ENCODE assay signal across 8 mouse cellular contexts in the genomic region with DNA sequence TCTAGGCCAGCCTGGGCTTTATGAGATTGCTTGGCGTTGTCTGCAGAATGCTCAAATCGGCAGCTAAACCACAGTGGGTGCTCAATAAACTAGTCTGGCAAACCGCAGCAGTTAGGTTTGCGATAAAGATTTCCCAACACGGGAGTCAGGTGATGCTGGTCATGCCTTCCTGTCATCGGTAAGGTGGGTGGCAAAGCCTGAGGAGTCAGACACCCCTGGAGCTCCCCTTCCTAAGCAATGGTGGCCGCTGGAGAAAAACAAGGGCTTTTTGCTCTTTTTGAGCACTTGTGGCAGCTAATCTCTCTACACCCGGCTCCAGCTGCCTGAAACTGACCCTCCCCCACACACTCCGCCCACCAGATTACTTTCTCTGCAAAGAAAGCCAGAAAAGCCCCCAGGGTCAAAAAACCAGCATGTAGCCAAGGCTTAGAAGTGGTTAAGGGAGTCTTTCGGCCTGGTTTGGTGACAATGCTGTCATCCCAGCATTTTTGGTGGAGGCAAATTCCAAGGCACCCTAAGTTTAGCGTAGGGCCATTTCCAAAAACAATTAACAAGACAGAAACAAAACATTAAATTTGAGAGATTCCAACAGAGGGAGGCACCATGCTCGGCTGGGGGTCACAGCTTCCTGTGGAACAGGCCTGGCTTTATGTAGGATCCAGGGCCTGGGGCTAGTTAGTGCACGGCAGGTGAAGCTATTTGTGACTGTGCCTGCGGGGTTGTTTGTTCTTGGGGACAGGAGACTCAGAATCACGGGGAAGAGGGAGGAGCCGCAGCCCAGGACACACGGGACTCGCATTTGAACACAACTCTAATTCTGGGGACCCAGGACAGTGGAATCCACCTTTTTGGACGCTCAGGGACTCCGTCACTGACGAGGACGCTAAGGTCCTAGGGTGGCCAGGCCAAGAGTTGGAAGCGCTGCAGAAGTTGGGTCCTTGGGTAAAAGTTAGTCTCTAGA. TPM values are rescaled to one million over a fixed set of nuclear protein-coding genes. Genes with fewer than 3 reads are reported as not detected.
DNase-seq lines count a peak whose midpoint lies in the region; ATAC-seq and TF ChIP-seq lines count a peak whose summit lies in the region.

No protein-coding gene starts in this region.

- intact Hi-C loops in left cerebral cortex, postnatal 14 days (cut with DNase I), result no loop called here

- H3K27ac ChIP-seq in ES-E14 (ENCODE audit: insufficient read depth, low read depth, low read length, poor library complexity, severe bottlenecking), result peak overlapping the region; percentile 95
- peak overlapping the region; percentile 48; the same call in 1 of the 2 replicates for H3K27ac ChIP-seq in forebrain, postnatal 0 days (ENCODE audit: low read depth, low read length)
- peak overlapping the region; percentile 72 for H3K27ac ChIP-seq in neural tube, embryonic 13.5 days (replicated peaks)

- TF ChIP-seq CTCF in forebrain, postnatal 0 days (IDR thresholded peaks at IDR 0.05; ENCODE audit: low read depth), result no peak

- H3K9me3 ChIP-seq in ES-E14 (ENCODE audit: control insufficient read depth, insufficient read depth, low read depth, low read length), result no peaks in the 10 kb centered on the region
- H3K9me3 ChIP-seq in forebrain, postnatal 0 days (ENCODE audit: low read length), result no peaks in the 10 kb centered on the region
- H3K9me3 ChIP-seq in neural tube, embryonic 13.5 days, result no peaks in the 10 kb centered on the region

- peak overlapping the region; percentile 46 for H3K4me2 ChIP-seq in forebrain, postnatal 0 days (ENCODE audit: low read depth)
- H3K4me2 ChIP-seq in neural tube, embryonic 13.5 days, result peak overlapping the region; percentile 51

- H3K4me1 ChIP-seq in ES-E14 (ENCODE audit: control insufficient read depth in 2 of 2, insufficient read depth in 2 of 2, low read length in 2 of 2, poor library complexity in 1 of 2), result peaks cover 13 to 37% of the 10 kb centered on the region in 2 experiments
- H3K4me1 ChIP-seq in forebrain, postnatal 0 days (ENCODE audit: insufficient read depth), result 0 out of 2 replicates have a peak, but pooled peaks cover 5% of the 10 kb centered on the region
- peaks cover 40% of the 10 kb centered on the region for H3K4me1 ChIP-seq in neural tube, embryonic 13.5 days (replicated peaks)

- peak overlapping the region; percentile 83 for H3K9ac ChIP-seq in ES-E14 (ENCODE audit: insufficient read depth, low read depth, low read length, poor library complexity, severe bottlenecking)
- peak overlapping the region; percentile 25; the same call in 1 of the 2 replicates for H3K9ac ChIP-seq in forebrain, postnatal 0 days
- H3K9ac ChIP-seq in neural tube, embryonic 13.5 days, result peak overlapping the region; percentile 60

- 8% methylated on average over 23 of the region's 23 CpGs for WGBS in forebrain, postnatal 0 days
- 4% methylated on average over 23 of the region's 23 CpGs for WGBS in neural tube, embryonic 13.5 days

- H3K27me3 ChIP-seq in forebrain, postnatal 0 days (ENCODE audit: insufficient read depth, low read length), result no peaks in the 10 kb centered on the region
- no peaks in the 10 kb centered on the region for H3K27me3 ChIP-seq in neural tube, embryonic 13.5 days

- H3K4me3 ChIP-seq in ES-E14 (ENCODE audit: insufficient read depth in 1 of 2, low read depth in 1 of 2, low read length in 2 of 2, poor library complexity in 1 of 2, severe bottlenecking in 1 of 2), result peak overlapping the region; percentile 73 to 80
- H3K4me3 ChIP-seq in forebrain, postnatal 0 days (ENCODE audit: low read depth, low read length), result peak overlapping the region; percentile 18; the same call in 1 of the 2 replicates
- H3K4me3 ChIP-seq in neural tube, embryonic 13.5 days, result peak overlapping the region; percentile 35

- ATAC-seq in forebrain, postnatal 0 days, result no peak
- ATAC-seq in neural tube, embryonic 13.5 days (ENCODE audit: low read depth), result no peak
- ATAC-seq in erythroid progenitor cell, adult 5-6 weeks (replicated peaks; ENCODE audit: low FRiP score, poor library complexity, severe bottlenecking), result no peak

- peaks cover 25% of the 10 kb centered on the region for H3K36me3 ChIP-seq in ES-E14 (ENCODE audit: control insufficient read depth, insufficient read depth, low read length, poor library complexity, severe bottlenecking)
- H3K36me3 ChIP-seq in forebrain, postnatal 0 days (ENCODE audit: insufficient read depth), result no peaks in the 10 kb centered on the region
- H3K36me3 ChIP-seq in neural tube, embryonic 13.5 days, result no peaks in the 10 kb centered on the region

- peak; percentile 91 for DNase-seq in ES-E14 (ENCODE audit: low read depth, low spot score)
- DNase-seq in adrenal gland, adult 2 months, result peak; percentile 64
- DNase-seq in forebrain, postnatal 0 days, result no peak
- peak; percentile 82 for DNase-seq in induced T-regulatory cell, adult 2 months (ENCODE audit: low read depth)
- peak; percentile 70 to 74 for DNase-seq in lung, adult 18-20 months
- no peak for DNase-seq in left cerebral cortex, postnatal 14 days (ENCODE audit: low spot score in 2 of 2)

- in situ Hi-C loops in ES-E14 (cut with MboI; ENCODE audit: low sequenced_read_pairs in 2 of 2, unreplicated experiment in 2 of 2), result no loop called here

TF ChIP-seq in ES-E14, 5 proteins besides CTCF, POLR2A, EP300 and RAD21:
- TF ChIP-seq HCFC1 (IDR thresholded peaks at IDR 0.05; ENCODE audit: borderline replicate concordance, insufficient read depth, low read length), result no peak
- TF ChIP-seq ZC3H11A (IDR thresholded peaks at IDR 0.05; ENCODE audit: borderline replicate concordance, low read depth, low read length), result no peak
- TF ChIP-seq ZNF384 (IDR thresholded peaks at IDR 0.05; ENCODE audit: low read depth, low read length), result no peak
- TF ChIP-seq CHD2 (IDR thresholded peaks at IDR 0.05; ENCODE audit: low read depth, low read length), result no peak
- no peak for TF ChIP-seq MAFK (IDR thresholded peaks at IDR 0.05; ENCODE audit: insufficient read depth, low read depth, low read length)
TF ChIP-seq in ES-E14: peak in this region for 0.

RNA-seq across cellular contexts. Expression of a gene that starts 3.0 kb away (rescaled TPM):
- total RNA-seq in ES-E14 (2012; rRNA removed), result 40.5 and 53.9 TPM in 2 replicates
- 100 to 1,000 TPM in 1 of 2 experiments, 10 to 100 TPM in 1; 65.9 to 101 TPM for total RNA-seq in adrenal gland, adult 2 months (2021)
- polyA plus RNA-seq in adrenal gland, adult 2 months (2012; rRNA removed), result 43.9 and 51.8 TPM in 2 replicates
- 8.1 and 8.5 TPM in 2 replicates for total RNA-seq in forebrain, postnatal 0 days (2014; rRNA removed)
- 12.4 and 13.9 TPM in 2 replicates for polyA plus RNA-seq in forebrain, postnatal 0 days (2015; fragmentation: Nextera tagmentation; extraction: Ambion mirVana)
- 21.5 and 24.7 TPM in 2 replicates for polyA plus RNA-seq in neural tube, embryonic 13.5 days (2015; fragmentation: Nextera tagmentation; extraction: Ambion mirVana)
- total RNA-seq in left cerebral cortex, postnatal 14 days (2021), result 1 to 10 TPM; 4.8 TPM
- 2.2 and 2.5 TPM in 2 replicates for total RNA-seq in erythroid progenitor cell, adult 5-6 weeks (2015; ENCODE audit: low replicate concordance)
- total RNA-seq in erythroid progenitor cell, adult 5-6 weeks (2017; ENCODE audit: low replicate concordance), result 5.6 and 6.7 TPM in 2 replicates

RNA-seq across cellular contexts. Expression of a gene that starts 10.4 kb away (rescaled TPM):
- total RNA-seq in ES-E14 (2012; rRNA removed), result 0.21 TPM in 1 of 2 replicates, not detected in the other
- not detected for total RNA-seq in adrenal gland, adult 2 months (2021)
- not detected in 2 replicates for polyA plus RNA-seq in adrenal gland, adult 2 months (2012; rRNA removed)
- not detected in 2 replicates for total RNA-seq in forebrain, postnatal 0 days (2014; rRNA removed)
- not detected in 2 replicates for polyA plus RNA-seq in forebrain, postnatal 0 days (2015; fragmentation: Nextera tagmentation; extraction: Ambion mirVana)
- polyA plus RNA-seq in neural tube, embryonic 13.5 days (2015; fragmentation: Nextera tagmentation; extraction: Ambion mirVana), result not detected in 2 replicates
- not detected for total RNA-seq in left cerebral cortex, postnatal 14 days (2021)
- total RNA-seq in erythroid progenitor cell, adult 5-6 weeks (2015; ENCODE audit: low replicate concordance), result not detected in 2 replicates
- not detected in 2 replicates for total RNA-seq in erythroid progenitor cell, adult 5-6 weeks (2017; ENCODE audit: low replicate concordance)

RNA-seq across cellular contexts. Expression of a gene that starts 13.1 kb away (rescaled TPM):
- total RNA-seq in ES-E14 (2012; rRNA removed), result 2.4 and 2.8 TPM in 2 replicates
- total RNA-seq in adrenal gland, adult 2 months (2021), result 10 to 100 TPM; 22.7 to 29.4 TPM
- polyA plus RNA-seq in adrenal gland, adult 2 months (2012; rRNA removed), result 39.7 and 50.2 TPM in 2 replicates
- 1.9 and 2.5 TPM in 2 replicates for total RNA-seq in forebrain, postnatal 0 days (2014; rRNA removed)
- 1.2 and 1.5 TPM in 2 replicates for polyA plus RNA-seq in forebrain, postnatal 0 days (2015; fragmentation: Nextera tagmentation; extraction: Ambion mirVana)
- polyA plus RNA-seq in neural tube, embryonic 13.5 days (2015; fragmentation: Nextera tagmentation; extraction: Ambion mirVana), result 1.5 and 1.7 TPM in 2 replicates
- total RNA-seq in left cerebral cortex, postnatal 14 days (2021), result 1 to 10 TPM; 5.5 to 5.9 TPM
- total RNA-seq in erythroid progenitor cell, adult 5-6 weeks (2015; ENCODE audit: low replicate concordance), result 4.0 and 4.6 TPM in 2 replicates
- 1.4 and 2.6 TPM in 2 replicates for total RNA-seq in erythroid progenitor cell, adult 5-6 weeks (2017; ENCODE audit: low replicate concordance)

RNA-seq across cellular contexts. Expression of a gene that starts 13.5 kb away (rescaled TPM):
- total RNA-seq in ES-E14 (2012; rRNA removed), result 238 and 265 TPM in 2 replicates
- 1 to 10 TPM; 3.1 to 3.5 TPM for total RNA-seq in adrenal gland, adult 2 months (2021)
- polyA plus RNA-seq in adrenal gland, adult 2 months (2012; rRNA removed), result 2.7 and 3.0 TPM in 2 replicates
- 7.4 and 11.6 TPM in 2 replicates for total RNA-seq in forebrain, postnatal 0 days (2014; rRNA removed)
- 8.9 and 9.9 TPM in 2 replicates for polyA plus RNA-seq in forebrain, postnatal 0 days (2015; fragmentation: Nextera tagmentation; extraction: Ambion mirVana)
- 20.0 and 27.4 TPM in 2 replicates for polyA plus RNA-seq in neural tube, embryonic 13.5 days (2015; fragmentation: Nextera tagmentation; extraction: Ambion mirVana)
- total RNA-seq in left cerebral cortex, postnatal 14 days (2021), result 1 to 10 TPM; 2.1 to 2.8 TPM
- 86.9 and 122 TPM in 2 replicates for total RNA-seq in erythroid progenitor cell, adult 5-6 weeks (2015; ENCODE audit: low replicate concordance)
- total RNA-seq in erythroid progenitor cell, adult 5-6 weeks (2017; ENCODE audit: low replicate concordance), result 178 and 179 TPM in 2 replicates

RNA-seq across cellular contexts. Expression of a gene that starts 33.0 kb away (rescaled TPM):
- total RNA-seq in ES-E14 (2012; rRNA removed), result 18.8 and 18.9 TPM in 2 replicates
- 10 to 100 TPM; 27.0 to 32.4 TPM for total RNA-seq in adrenal gland, adult 2 months (2021)
- polyA plus RNA-seq in adrenal gland, adult 2 months (2012; rRNA removed), result 44.6 and 46.9 TPM in 2 replicates
- 44.2 and 53.6 TPM in 2 replicates for total RNA-seq in forebrain, postnatal 0 days (2014; rRNA removed)
- 15.4 and 17.2 TPM in 2 replicates for polyA plus RNA-seq in forebrain, postnatal 0 days (2015; fragmentation: Nextera tagmentation; extraction: Ambion mirVana)
- polyA plus RNA-seq in neural tube, embryonic 13.5 days (2015; fragmentation: Nextera tagmentation; extraction: Ambion mirVana), result 16.6 and 19.1 TPM in 2 replicates
- total RNA-seq in left cerebral cortex, postnatal 14 days (2021), result 10 to 100 TPM; 39.1 to 41.0 TPM
- 7.2 and 8.4 TPM in 2 replicates for total RNA-seq in erythroid progenitor cell, adult 5-6 weeks (2015; ENCODE audit: low replicate concordance)
- total RNA-seq in erythroid progenitor cell, adult 5-6 weeks (2017; ENCODE audit: low replicate concordance), result 5.7 and 7.6 TPM in 2 replicates

Comparison
In these comparisons a context has a peak if more than half of its experiments do, and no peak if none do; other contexts are left out.
1. DNase-seq: peak in ES-E14 (single experiment), adrenal gland, adult 2 months (single experiment), induced T-regulatory cell, adult 2 months (single experiment) and lung, adult 18-20 months (2 of 2); none in forebrain, postnatal 0 days (single experiment) and left cerebral cortex, postnatal 14 days (0 of 2).
2. H3K4me3 ChIP-seq: peak in every context shown above with its lines; median percentile 76 in ES-E14; 35 in neural tube, embryonic 13.5 days; 18 in forebrain, postnatal 0 days.
3. H3K9ac ChIP-seq: peak in every context shown above with its lines; median percentile 83 in ES-E14; 60 in neural tube, embryonic 13.5 days; 25 in forebrain, postnatal 0 days.
4. Peak in every context shown above with its lines, with median percentiles within 50 percentile points of each other: H3K27ac ChIP-seq.